Mouse (Mus musculus): ENCODE results near the gene Fgfr2.

- TF ChIP-seq MAX (IDR thresholded peaks at IDR 0.05) = no peak
- no peak for TF ChIP-seq CTCF (IDR thresholded peaks at IDR 0.05; ENCODE audit: control insufficient read depth, insufficient read depth, insufficient read length)
- TF ChIP-seq USF1 (IDR thresholded peaks at IDR 0.05; ENCODE audit: low read depth) = no peak
These were observed 2421.8 kb downstream of the Fgfr2 start for GRCm38 (mm10) chr7:130701336-130701735.
